Mouse (Mus musculus) lung, embryonic 14.5 days (tissue): ENCODE data around the gene Sult2a5. TPM values are rescaled to one million over a fixed set of nuclear protein-coding genes. Genes with fewer than 3 reads are reported as not detected.

Experiments
- ATAC-seq: fragments of 200-750 bp; cut with Nextera tagmentation; 2 replicates; pipeline ENCODE4 v1.8.0; 2017; ENCODE audit warnings: mild to moderate bottlenecking, moderate TSS enrichment, moderate library complexity; ENCODE audit not compliant: insufficient read depth
- DNase-seq: peaks from one replicate; pipeline ENCODE4 v3.0.0-alpha.2; 2015
- H3K27ac ChIP-seq: fragments of 300-500 bp; sonication (generic); 2 replicates; pipeline ENCODE4 v1.5.1; 2014; ENCODE audit warnings: low read depth, mild to moderate bottlenecking, moderate library complexity
- H3K27me3 ChIP-seq: fragments of 300-500 bp; sonication (generic); 2 replicates; pipeline ENCODE4 v1.6.1; 2014; ENCODE audit warnings: low read length, control low read depth; ENCODE audit not compliant: insufficient read depth
- H3K36me3 ChIP-seq: fragments of 300-500 bp; sonication (generic); 2 replicates; pipeline ENCODE4 v1.6.1; 2014; ENCODE audit warnings: control low read depth; ENCODE audit not compliant: insufficient read depth
- H3K4me1 ChIP-seq: fragments of 300-500 bp; sonication (generic); 2 replicates; pipeline ENCODE4 v1.6.1; 2014; ENCODE audit warnings: antibody characterized with exemption, control low read depth; ENCODE audit not compliant: insufficient read depth
- H3K4me2 ChIP-seq: fragments of 300-500 bp; sonication (generic); 2 replicates; pipeline ENCODE4 v1.6.1; 2014; ENCODE audit warnings: mild to moderate bottlenecking
- H3K4me3 ChIP-seq: fragments of 300-500 bp; sonication (generic); 2 replicates; pipeline ENCODE4 v1.5.1; 2014; ENCODE audit warnings: low read depth, low read length
- H3K9ac ChIP-seq: fragments of 300-500 bp; sonication (generic); 2 replicates; pipeline ENCODE4 v1.6.1; 2014
- H3K9me3 ChIP-seq: fragments of 300-500 bp; sonication (generic); 2 replicates; pipeline ENCODE4 v1.6.1; 2016; ENCODE audit warnings: low read depth, low read length, control low read depth
- CTCF ChIP-seq: IDR thresholded peaks from 2 replicates; pipeline ENCODE4 v1.5.1; 2016; ENCODE audit warnings: antibody characterized with exemption, low read depth
- polyA plus RNA-seq: library from polyadenylated mRNA; unstranded; fragments of >200 nt; fragmentation: Nextera tagmentation; extraction: Ambion mirVana; gene quantifications from 2 replicates; pipeline ENCODE4 v1.2.1, GENCODE M21; 2014

Sult2a5 gene
- not detected in 2 replicates for polyA plus RNA-seq

DNA sequence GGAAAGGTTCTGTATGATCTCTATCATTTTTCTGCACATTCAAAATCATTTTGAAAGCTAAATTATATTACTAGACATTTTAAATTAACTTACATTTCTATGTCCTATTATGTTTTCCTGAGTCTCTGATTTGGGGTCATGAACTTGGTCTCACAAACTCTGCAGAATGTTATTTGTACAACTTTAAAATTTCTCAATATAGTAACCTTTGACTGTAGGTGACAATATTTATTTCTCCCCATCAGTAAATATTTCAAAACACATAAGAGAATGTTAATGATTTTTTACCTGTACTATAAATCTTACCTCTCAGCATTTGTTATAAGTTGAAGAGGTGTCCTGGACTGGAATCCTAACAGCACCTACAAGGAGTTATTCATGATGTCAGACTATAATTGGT lies at the start of gene Sult2a5:
Gene Sult2a5, plus strand, starts transcription at position 301 of the 400 bp plus-strand sequence.
- Histone ChIP-seq H3K36me3 (no peaks in the 10 kb centered on the region), H3K27me3 (no peaks in the 10 kb centered on the region), H3K4me1 (no peaks in the 10 kb centered on the region), H3K9me3 (no peaks in the 10 kb centered on the region), H3K4me2 (no peak within 1 kb of the TSS), H3K9ac (no peak within 1 kb of the TSS), H3K4me3 (no peak within 1 kb of the TSS), H3K27ac (no peak within 1 kb of the TSS)
- ATAC-seq (no peak), DNase-seq (no peak)
- no peak for TF ChIP-seq CTCF

Other genes with a start within 250 kb of the Sult2a5 start
- not detected in 2 replicates for gene Cabp5, start 225.8 kb upstream of the Sult2a5 start, polyA plus RNA-seq
- not detected in 2 replicates for gene Bsph1, start 173.1 kb upstream of the Sult2a5 start, polyA plus RNA-seq
- gene Bsph2, start 52.9 kb upstream of the Sult2a5 start, polyA plus RNA-seq, result not detected in 2 replicates
- not detected in 2 replicates for gene Sult2a2, start 109.5 kb downstream of the Sult2a5 start, polyA plus RNA-seq
- gene Sult2a1, start 213.4 kb downstream of the Sult2a5 start, polyA plus RNA-seq, result not detected in 2 replicates